Mouse (Mus musculus): Measurements from ENCODE around the gene Tmem136.

DNA sequence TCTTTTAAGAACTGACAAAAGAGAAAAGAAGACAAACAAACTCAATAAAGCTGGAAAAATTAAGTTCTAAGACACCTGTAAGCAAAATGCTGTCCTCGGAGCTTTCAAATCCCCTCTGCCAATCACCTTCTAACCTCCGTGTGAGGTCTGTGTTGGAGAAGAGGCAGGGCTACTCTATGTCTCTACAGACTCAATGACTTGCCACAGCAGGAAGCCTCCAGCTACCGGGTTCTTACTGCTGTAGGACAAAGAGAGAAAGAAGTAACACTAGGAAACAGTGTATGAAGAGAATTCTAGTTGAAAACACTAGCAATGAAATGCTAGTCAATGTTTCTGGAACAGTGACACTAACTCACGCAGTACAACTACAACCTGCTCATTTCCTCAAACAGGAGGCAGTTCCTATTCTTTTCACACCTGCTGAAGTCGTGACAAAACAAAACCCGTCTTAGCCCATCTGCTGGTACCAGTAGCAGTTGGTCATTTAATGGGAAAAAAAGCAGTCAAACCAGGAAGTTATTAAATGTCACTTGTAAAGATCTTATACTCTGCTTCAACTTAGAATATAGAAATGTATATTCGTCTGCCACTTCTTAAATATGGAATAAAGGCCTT, 32.8 kb downstream of the Tmem136 start:
- no peak for TF ChIP-seq CTCF (conservative IDR thresholded peaks at IDR 0.05; ENCODE audit: insufficient read depth, insufficient read length, low read depth, low read length)
- no peak for TF ChIP-seq POLR2A (IDR thresholded peaks at IDR 0.05; ENCODE audit: low read depth, low read length)

All from kidney, adult 2 months (tissue).